Mouse (Mus musculus) right cerebral cortex, postnatal 4 days (tissue): ENCODE results near the gene Nr1d1.
"Not testable (repeated sequence)": the region's sequence is repeated elsewhere in the genome, so short reads cannot be mapped to it uniquely, and the experiment has no call there.

ENCODE experiments used
- DNase-seq: peaks from one replicate; pipeline ENCODE4 v3.0.0-alpha.2; 2022

The Nr1d1 gene

DNA sequence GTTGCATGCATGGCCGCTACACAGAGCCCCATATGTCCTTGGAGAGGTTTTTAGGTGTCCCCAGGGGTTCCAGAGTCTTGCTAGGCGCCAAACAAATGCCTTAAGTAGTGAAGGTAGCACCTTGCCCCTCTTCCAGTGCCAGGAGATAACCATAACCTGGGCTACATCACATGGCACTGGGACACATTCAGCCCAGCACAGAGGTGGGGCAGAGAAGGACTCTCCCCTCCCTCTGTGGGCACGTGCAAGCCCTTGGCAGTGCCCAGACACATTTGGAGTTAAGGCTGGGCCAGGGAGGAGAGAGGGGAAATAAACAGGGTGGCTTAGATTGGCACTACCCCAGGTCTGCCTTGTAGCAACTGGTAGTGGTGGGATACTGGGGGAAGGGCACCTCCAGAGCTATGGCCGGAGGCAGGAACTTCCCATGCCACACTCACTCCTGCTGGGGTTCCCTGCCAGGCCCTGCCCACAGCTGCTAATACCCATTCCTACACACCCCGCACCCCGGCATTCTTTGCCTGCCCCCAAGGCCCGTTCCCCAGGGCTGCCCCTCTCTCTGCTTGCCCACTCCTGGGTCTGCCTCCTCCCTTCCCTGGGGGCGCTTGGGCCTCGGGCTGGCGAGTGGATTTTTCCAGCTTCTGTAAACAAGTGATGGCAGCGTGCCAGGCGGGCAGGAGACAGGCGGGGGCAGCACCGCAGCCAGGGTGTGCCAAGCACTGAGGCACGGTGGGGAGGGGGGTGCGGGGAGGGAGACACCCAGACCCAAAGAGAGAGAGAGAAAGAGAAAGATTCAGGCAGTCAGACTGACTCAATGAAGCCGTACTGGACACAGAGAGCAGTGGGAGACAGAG, 24.6 kb downstream of the Nr1d1 start:
- DNase-seq, result peak; percentile 89

DNA sequence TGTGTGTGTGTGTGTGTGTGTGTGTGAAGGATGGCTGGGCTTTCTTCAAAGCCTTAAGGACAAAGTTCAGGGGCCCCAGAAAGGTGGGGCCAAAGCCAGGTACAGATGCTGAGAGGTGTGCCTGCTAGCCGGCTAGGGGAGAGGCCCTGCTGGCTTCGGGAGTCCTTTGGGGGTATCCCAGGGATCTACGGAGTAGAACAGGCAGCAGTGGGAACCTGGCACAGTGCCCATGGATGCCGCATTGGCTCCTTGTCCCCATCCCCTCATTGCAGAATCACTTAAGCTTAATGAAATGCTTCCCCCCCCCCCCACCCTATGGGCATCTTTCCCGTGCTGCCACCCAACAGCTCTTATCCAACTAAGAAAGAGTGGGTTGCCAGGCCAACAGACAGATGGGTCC, 25.4 kb downstream of the Nr1d1 start:
- peak; percentile 85 for DNase-seq

DNA sequence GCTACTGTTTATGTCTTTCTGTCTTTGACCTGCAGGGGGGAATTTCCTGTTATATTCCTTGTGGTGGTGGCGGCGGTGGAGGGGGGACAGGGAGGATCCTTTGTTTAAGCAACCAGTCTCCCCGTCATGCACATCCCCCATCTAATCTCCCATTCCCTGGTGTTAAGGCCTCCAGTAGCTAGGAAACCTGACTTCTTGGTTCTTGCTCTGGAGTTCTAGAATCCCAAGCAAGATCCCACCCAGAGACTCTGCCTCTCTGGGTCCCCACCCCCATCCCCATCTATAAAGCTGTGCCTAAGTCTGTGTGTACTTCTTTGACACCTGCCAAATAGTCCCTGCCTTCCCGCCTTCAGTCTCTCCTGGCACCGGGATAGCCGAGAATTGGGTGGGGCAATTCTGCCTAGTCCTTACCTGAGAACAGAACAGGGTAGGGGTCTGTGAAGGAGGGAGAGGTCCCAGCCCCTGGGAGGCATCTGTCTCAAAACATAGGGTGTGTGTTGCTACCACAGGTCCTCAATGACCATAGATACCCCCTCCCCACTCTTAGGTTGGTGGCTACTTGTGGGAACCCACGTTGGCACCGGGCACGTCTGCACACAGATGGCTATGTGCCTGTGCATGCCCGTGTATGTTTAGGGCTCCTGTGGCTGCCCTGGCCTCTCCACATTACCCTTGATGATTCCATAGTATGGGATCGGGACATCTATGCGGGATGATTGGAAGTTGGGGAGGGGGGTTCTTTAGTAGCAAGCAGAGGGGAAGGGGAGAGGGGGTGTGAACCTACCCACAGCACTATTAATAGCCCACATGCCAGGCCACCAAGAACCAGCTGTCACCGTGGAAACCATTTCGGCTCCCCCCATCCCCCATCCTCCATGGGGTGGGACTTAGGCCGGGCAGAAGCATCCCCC, 26.4 kb downstream of the Nr1d1 start:
- no peak for DNase-seq

DNA sequence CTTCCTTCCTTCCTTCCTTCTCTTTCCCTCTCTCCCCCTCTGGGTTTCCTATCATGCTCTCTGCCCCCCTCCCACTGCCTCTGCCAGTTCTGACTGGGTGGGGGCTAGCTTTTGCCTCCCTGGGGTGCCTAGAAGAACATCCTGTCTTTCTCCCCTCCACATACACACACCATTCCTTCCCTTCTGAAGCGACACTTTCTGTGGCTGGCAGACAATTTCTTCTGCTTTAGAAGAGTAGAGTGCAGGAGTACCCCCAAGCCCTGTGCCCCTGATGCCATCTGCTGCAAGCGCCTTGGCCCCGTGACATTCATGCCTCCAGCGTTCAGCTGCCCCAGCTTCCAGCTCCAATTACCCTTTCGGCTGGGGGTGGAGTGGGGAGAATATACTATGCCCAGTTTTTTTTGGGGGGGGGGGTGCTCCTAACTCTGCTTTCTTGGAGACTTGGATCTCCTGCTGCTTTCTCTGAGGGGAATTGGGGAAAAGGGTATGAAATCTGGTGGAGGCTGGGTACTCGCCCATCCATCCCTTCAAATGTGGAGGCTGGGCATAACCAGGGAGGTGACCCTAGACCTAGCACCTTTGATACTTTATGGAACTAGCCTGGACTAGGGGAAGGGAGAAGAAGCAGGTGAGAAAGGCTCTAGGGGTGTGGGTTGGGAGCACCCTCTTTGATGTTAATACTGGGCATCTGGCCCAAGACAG, 27.2 kb downstream of the Nr1d1 start:
- DNase-seq, result no peak

DNA sequence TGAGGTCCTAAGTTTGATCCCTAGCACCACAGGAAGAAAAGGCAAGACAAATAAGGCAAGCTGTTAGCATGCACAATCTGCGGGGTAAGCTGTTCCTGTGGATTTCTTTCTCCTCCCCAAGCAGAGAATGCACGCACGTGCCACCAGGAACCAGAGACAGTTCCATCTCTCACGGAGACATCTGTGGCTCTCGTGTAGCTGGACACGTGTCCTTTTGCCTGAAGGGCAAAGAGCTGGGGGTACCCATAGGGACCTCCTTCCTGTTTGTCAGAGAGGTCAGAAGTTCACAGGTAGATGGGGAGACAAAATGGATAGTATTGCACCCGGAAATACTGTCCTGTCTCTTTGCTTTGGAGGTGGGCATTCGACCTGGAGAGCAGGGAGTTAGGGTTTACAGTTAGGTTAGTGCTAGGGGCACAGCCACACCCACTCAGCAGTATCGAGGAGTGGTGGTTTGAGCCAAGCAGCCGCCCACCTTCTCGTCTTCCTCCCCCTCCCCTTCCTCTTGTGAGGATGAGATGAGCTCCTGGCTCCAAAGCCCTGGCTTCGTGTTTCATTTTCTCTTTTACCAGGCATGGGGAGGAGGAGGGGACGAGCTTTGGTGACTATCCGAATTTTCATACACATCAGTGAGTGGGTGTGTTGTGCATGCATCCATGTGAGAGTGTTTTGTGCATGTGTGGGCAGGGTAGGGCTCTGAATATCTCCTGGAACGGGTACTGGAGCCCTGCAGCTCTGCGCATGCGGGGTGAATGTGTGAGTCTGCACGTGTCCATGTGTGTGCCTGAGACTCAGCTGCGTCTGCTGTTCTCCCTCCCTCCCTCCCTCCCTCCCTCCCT, 28.1 kb downstream of the Nr1d1 start:
- DNase-seq, result peak; percentile 90

DNA sequence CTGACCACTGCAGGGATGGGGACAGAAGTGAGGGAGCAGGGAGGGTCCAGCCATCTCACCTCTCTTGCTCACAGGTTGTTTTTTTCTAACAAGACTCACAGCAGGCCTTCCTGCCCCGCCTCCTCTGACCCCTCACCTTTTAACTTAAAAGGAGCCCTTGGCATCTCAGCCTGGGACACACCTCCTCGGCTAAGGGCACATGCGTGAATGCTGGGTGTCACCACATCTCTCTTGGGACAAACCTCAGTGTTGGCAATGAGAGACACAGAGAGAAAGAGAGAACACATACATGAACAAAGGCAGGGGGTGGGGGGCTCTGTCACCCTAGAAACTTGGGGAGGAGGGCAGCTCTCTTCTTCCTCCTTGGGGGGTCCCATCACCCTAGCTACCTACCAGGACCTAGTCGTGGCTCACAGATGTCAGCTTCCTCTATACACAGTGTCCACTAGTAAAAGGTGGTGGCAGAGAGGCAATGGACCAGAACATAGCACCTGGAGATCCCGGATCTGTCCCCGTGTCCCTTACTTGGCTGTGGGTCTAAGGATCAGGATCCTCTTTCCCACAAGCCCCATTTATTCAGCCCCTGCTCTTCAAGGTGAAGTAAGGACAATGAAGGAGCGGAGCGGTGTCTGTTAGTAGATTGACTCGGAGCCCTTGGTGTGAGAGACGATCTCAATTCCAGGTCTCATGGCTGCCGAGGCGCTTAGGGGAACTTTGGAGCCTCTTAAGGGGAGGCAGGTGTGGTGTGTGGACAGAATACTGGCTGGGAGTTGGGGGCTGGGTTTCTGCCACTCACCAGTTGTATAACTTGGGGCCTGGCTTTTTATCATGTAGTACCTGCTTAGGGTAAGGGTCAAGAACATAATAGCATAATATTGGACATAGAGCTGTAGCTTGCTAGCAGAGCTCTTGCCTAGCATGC, 28.9 kb downstream of the Nr1d1 start:
- no peak for DNase-seq

DNA sequence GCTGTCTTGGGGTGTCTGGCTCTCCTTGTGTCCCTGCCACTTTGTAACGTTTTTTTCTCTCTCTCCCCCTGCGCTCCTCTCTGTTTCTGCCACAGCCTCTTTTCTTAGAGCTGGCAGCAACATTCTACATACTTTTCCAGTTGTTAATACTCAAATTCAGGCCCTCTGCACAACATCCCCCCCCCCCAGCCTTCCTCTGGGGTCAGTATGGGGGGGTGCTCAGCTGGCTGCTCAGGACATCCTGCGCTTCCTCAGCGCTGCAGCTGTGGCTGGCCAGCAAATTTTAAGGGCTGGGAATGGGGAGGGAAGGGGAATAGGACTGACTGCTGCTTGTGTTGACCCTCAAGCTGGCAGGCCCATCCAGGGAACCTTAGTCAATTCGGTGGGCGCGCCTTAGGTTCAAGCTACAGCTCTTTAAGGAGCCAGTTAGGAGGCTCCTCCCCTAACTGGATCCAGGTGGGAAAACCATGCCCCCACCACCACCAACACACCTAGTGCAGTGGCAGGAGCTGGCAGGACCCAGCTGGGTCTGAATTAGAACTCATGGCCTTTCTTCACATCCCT, 30.6 kb downstream of the Nr1d1 start:
- DNase-seq, result no peak

DNA sequence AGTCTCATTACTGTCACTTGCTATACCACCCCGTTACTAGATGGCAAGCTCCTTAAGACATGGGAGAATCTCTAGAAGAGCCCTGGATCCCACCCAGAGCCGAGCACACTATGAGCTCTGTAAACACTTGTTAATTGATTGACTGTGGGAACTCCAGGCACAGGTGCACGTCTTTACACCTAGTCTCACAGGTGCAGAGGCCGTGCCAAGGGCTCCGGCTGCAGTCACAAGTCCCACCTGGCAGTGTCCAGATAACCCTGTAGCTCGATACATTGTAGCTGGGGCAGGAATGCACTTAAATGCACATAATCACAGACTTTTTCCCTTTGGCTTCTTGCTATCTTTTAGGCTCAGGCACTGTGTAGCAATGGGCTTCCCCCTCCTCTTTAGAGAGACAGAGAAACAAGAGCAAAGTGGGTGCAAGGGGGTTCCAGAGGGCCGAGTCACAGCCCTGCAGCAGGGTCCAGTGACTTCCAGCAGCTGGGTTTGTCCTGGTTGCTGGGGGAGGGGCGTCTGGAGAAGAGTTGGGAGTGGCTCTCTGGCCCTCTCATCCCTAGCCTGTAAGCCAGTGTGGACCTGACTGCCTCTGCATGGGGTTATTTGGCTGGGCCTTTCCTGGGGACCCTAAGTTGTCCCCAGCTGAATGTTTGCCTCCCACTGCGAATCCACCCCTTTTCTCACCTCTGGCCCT, 31.3 kb downstream of the Nr1d1 start:
- DNase-seq, result no peak

DNA sequence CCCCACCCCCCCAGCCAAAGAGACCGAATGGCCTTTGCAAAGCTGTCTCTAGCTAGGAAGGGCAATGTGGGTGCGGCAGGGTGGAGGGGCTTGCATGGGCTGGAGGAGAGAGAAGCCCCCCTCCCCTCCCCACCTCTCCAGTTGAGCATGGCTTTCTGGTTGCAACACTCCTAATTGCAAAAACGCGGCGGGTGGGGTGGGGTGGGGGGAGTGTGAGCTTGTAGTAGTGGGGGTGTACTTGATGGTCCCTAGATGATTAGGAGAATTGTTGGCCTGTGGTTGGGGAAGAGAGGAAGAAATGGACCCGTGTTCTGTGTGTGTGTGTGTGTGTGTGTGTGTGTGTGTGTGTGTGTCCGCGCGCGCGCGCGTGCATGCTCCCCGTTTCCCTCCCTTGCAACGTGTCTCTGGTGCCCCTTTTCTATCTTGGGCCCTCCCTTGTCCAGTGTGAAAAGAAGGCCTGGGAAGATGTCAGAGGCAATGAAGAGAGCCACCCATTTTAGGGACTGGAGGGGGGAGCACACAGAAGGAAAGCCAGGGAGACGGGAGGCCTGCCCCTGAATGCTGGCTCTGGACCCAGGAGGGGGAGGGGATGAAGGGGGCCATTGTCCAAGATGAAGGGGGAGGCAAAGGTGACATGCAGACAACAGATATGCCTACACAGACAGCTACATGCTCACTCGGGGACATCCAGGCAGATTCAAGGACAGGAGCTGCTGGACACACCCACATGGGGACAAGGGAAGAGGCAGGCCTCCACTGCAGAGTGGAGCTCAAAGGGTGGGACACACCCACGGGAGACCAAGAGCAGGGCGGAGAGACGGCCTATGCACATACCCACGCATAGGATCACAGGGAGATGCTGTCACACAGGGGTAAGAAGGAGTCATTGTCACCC, 32.5 kb downstream of the Nr1d1 start:
- no peak for DNase-seq

DNA sequence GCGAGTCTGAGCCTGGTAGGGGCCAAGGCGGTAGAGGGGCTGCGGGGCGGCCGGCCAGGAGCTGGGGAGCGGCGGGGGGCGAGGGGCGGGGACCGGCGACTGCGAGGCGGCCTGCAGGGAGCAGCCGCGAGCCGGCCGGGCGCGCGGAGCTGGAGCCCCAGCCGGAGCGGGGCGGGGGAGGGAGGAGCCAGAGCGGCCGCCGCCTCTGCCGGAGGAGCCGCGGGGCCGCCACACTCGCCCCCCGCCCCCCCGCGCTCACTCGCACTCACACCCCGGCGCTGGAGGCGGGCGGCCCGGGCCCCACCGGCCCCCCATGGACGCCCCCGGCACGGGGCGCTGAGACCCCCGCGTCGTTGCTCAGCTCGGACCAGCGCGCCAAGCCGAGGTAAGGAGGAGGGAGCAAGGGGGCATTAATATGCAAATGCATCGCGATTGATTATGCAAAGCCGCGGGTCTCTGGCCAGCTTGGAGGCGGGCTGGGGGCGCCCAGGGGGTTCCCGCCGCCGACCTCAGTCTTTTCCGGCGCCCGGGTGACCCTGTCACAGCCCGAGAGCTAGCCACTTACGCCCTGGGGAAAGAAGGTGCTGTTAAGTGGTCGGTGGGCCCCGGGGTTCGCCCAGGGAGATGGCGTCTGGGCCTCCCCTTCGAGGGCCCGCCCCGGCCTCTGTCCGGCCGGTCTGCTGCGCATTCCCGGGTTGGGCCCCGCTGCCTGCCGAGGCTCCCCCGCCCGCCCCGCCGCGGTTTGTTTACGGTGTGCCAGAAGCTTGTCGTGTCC, 33.3 kb downstream of the Nr1d1 start:
- peak; percentile 86 for DNase-seq

DNA sequence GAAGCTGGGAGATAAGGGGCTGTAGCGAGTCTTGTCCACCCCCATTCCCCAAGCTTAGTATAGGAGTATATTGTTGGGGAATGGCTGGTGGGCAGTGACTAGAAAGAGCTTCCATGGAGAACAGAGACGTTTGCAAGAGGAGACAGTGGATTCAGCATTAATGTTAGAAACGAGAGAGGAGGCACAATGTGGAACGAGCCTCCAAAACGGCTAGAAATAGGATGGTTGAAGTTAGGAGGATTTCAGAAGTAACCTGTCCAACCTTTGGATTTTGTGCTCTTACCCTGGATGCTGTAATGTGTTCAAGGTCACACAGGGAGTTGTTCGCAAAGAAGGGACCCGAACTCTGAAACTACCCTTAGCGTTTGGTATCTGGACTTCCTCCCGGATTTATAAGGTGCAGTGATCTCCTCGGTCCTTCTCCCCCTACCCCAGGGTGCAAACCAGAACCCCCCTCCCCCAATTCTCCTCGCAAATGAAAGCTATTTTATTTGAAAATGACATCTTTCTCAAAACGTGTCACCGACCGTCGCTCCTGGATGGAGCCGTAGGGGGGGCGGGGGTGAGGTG, 34.0 kb downstream of the Nr1d1 start:
- DNase-seq, result no peak

DNA sequence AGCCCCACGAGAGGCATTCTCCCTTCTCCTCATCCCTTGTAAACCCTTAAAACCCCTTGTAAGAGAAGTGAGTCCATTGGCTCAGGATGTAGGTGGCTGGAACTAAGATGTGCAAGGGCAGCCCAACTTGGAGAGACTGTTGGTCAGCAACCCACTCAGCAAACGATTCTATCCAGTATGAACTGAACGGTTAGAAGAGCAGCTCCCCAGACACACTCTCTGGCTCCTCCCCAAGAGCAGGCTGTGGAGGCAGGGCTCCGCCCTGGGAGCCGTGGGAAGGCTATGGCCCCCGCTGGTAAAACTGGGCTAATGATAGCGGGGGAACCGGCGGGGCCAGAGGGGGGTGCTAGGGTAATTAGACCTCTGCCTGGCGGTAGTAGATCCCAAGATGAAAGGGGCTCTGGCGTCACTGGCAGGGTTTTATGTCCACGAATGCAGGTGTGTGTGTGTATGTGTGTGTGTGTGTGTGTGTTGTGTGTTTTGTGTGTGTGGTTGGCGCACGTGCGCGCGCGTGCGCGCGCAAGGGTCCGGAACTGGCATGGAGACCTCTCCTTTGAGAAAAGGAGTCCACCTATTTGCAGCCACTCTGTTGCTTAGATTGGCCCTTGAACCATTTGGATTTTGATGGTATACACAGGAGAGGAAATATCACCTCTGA, 34.6 kb downstream of the Nr1d1 start, which contains the start of gene Thra:
Gene Thra, plus strand, starts transcription at position 246 of the 658 bp plus-strand sequence.
- DNase-seq, result peak; percentile 71

DNA sequence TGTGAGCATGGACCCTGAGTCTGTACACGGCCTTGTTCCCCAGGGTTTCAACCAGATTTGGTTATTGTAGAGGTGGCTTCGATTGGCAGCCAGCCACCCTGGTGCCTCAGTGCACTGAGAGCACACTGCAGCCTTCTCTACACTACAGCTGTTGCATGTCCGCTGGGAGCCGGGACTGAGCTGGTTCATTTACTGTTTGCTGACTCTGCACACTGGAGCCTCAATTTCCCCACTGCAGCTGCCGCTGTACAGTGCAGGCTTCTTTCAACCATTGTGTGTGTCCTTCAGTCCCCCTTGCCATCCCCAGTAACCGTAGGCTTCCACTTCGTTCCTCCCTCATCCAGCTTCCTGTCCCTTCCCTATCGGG, 35.1 kb downstream of the Nr1d1 start:
- no peak for DNase-seq

DNA sequence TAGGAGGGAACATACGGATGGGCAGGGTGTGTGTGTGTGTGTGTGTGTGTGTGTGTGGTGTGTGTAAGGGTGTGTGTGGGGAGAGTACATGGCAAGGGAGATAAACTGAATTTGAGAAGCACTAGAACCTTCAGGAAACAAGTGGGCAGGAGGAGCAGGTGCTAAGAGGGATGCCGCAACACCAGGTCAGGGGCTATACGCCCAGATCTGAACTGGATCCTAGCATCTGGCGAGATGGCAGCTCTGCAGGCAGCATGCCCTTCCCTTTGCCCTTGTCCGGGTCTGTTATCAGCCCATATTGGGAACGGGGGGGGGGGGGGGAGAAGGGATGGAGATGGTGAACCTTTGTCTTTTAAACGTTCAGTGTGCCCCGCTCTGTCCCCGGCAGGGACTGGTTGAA, 36.2 kb downstream of the Nr1d1 start:
- no peak for DNase-seq

DNA sequence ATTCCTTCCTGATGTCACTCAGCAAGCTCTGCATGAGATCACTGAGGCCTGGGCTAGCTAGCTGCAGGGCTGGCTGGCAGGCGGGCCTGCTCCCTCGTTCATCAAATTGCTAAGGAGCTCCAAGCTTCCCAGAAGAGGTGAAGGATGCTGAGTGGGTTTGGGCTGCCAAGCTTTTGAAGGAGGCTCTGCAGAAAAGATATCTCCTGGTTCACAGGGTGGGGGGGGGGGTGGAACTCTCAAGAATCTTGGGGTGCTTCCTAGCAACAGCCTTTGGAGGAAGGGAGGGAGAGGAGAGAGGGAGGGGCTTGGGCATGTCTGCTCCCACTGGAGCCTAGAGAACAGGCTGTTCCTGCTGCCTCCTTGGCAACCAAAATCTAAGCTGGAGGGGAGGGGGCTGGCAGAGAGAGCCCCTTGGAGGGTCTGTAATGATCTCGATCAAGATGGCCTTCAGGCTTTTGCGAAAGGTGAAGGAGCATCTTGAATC, 36.7 kb downstream of the Nr1d1 start:
- DNase-seq, result no peak

DNA sequence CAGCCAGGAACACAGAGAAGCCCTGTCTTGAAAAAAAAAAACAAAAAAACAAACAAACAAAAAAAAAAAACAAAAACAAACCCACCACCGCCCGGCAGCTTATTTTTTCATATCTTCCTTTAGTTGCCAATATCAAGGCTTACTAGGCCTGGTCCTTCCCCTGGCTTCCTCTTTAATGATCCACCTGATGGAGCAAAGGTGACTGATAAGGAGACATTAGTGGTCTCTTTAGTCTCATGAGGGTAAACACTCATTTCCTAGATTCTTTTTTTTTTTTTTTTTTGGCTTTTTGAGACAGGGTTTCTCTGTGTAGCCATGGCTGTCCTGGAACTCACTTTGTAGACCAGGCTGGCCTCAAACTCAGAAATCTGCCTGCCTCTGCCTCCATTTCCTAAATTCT, 37.9 kb downstream of the Nr1d1 start:
- DNase-seq, result not testable (repeated sequence)

DNA sequence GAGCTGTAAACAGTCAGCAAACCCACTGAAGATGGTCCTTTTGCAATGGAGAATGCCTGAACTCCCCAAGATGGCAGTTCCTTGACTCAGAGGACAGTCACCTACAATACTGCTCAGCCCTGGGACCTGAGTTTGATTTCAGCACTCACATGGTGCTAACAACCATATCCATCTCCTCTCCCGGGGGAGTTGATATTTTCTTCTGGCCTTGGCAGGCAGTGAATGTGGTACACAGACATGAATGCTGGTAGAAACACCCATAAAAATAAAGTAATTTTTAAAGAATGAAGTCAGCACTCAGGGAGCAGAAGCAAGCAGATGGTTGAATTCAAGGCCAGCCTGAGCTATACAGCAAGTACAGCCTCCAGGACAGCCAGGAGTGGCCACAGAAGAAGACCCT, 39.0 kb downstream of the Nr1d1 start:
- DNase-seq, result no peak
